Mouse (Mus musculus): ENCODE data around the gene Cldn18. TPM values are rescaled to one million over a fixed set of nuclear protein-coding genes. Genes with fewer than 3 reads are reported as not detected.

The Cldn18 gene
- total and polyA plus RNA-seq, 3 experiments = not detected

DNA sequence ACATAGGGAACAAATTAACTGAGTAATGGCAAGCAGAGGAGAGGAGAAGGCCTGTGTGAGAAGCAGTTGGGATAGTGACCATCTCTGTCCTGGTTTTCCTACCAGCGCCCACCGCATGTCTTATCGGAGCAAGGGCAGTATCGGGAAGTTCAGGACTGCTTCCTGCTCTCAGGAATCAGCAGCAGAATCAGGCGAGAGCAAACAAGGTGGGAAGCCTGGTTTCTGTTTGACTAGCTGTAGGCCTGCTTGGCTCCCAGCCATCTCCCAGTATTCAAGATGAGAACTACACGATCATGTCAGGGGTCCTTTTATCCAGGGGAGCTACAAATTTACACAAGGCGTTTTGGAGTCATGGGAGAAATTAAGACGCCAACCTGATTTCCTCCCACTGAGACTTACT is 8.2 kb upstream of the Cldn18 start:
- TF ChIP-seq CHD1 (IDR thresholded peaks at IDR 0.05; ENCODE audit: low read depth, low read length) = no peak
- TF ChIP-seq ZKSCAN1 (IDR thresholded peaks at IDR 0.05; ENCODE audit: low read depth, low read length) = no peak
- no peak for TF ChIP-seq ELF1 (IDR thresholded peaks at IDR 0.05; ENCODE audit: low read depth, low read length)
- Histone ChIP-seq H3K9ac (ENCODE audit: control insufficient read depth, low read depth, low read length, poor library complexity, severe bottlenecking) (no peak overlapping the region), H3K4me1 (ENCODE audit: control insufficient read depth in 1 of 2, insufficient read depth in 2 of 2, low read length in 2 of 2) (no peaks in the 10 kb centered on the region), H3K79me2 (ENCODE audit: control insufficient read depth, insufficient read depth, low read length, poor library complexity) (no peaks in the 10 kb centered on the region), H3K4me3 (ENCODE audit: control insufficient read depth in 1 of 2, insufficient read depth in 1 of 2, low read depth in 2 of 2, low read length in 2 of 2) (no peak overlapping the region), H3K27ac (ENCODE audit: control insufficient read depth, low read depth, low read length) (no peak overlapping the region), H3K27me3 (ENCODE audit: control insufficient read depth in 1 of 2, insufficient read depth in 2 of 2, low read length in 2 of 2) (no peaks in the 10 kb centered on the region), H3K9me3 (replicated peaks; ENCODE audit: insufficient read depth, low read length) (no peaks in the 10 kb centered on the region), H3K36me3 (ENCODE audit: control insufficient read depth in 1 of 2, insufficient read depth in 2 of 2, low read length in 2 of 2) (no peaks in the 10 kb centered on the region)
- DNase-seq (ENCODE audit: low read depth, low spot score) = no peak

DNA sequence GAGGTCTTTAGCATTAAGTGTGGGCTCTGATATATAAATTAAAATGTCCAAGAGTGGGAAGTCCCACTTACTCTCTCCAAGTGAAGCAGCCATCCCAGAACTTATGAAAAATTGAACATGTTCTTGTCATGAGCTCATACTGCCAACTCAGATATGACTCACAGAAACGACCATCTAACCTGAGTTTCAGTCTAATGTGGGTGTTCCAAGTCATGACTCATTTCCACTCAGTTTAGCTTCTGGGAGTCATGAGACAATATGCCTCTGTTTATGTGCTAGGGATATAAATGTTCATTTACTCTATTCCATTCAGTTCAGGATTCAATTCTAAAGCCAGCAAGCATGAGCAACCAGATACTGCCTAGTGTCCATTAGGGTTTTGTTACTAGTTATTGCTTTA is 2.9 kb upstream of the Cldn18 start:
- Histone ChIP-seq H3K79me2 (ENCODE audit: control insufficient read depth, insufficient read depth, low read length, poor library complexity) (no peaks in the 10 kb centered on the region), H3K4me3 (ENCODE audit: control insufficient read depth in 1 of 2, insufficient read depth in 1 of 2, low read depth in 2 of 2, low read length in 2 of 2) (no peak overlapping the region), H3K9ac (ENCODE audit: control insufficient read depth, low read depth, low read length, poor library complexity, severe bottlenecking) (no peak overlapping the region), H3K27me3 (ENCODE audit: control insufficient read depth in 1 of 2, insufficient read depth in 2 of 2, low read length in 2 of 2) (no peaks in the 10 kb centered on the region), H3K36me3 (ENCODE audit: control insufficient read depth in 1 of 2, insufficient read depth in 2 of 2, low read length in 2 of 2) (no peaks in the 10 kb centered on the region), H3K4me1 (ENCODE audit: control insufficient read depth in 1 of 2, insufficient read depth in 2 of 2, low read length in 2 of 2) (no peaks in the 10 kb centered on the region), H3K9me3 (replicated peaks; ENCODE audit: insufficient read depth, low read length) (no peaks in the 10 kb centered on the region), H3K27ac (ENCODE audit: control insufficient read depth, low read depth, low read length) (no peak overlapping the region)
- no peak for DNase-seq (ENCODE audit: low read depth, low spot score)
- TF ChIP-seq BHLHE40 (IDR thresholded peaks at IDR 0.05; ENCODE audit: borderline replicate concordance, low read depth, low read length) (no peak), MAX (IDR thresholded peaks at IDR 0.05; ENCODE audit: low read length) (no peak), E2F4 (IDR thresholded peaks at IDR 0.05; ENCODE audit: borderline replicate concordance, low read depth, low read length) (no peak)

DNA sequence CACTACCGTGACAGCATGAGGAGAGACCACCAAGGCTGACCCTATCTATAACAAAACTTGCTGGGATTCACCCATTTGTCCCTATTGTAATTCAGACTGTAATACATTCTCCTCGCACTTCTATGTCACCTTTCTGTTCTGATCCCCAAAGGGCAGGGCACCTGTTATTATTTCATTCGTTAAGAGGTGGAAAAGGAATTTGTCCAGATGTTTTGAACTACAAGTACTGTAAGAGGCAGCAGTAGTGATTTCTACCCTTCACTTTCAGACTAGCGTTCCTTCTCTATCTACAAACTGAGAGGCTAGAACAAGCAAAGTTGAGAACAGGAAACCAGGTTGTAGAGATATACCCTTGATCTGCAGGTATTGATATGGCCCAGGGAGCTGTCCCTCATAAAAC is 6.8 kb downstream of the Cldn18 start:
- no peaks in the 10 kb centered on the region for H3K36me3 ChIP-seq (ENCODE audit: control insufficient read depth in 1 of 2, insufficient read depth in 2 of 2, low read length in 2 of 2)
- H3K4me3 ChIP-seq (ENCODE audit: control insufficient read depth in 1 of 2, insufficient read depth in 1 of 2, low read depth in 2 of 2, low read length in 2 of 2) = no peak overlapping the region
- H3K79me2 ChIP-seq (ENCODE audit: control insufficient read depth, insufficient read depth, low read length, poor library complexity) = no peaks in the 10 kb centered on the region
- H3K27ac ChIP-seq (ENCODE audit: control insufficient read depth, low read depth, low read length) = no peak overlapping the region
- no peaks in the 10 kb centered on the region; a peak in 2 of 4 replicates for H3K27me3 ChIP-seq (ENCODE audit: control insufficient read depth in 1 of 2, insufficient read depth in 2 of 2, low read length in 2 of 2)
- TF ChIP-seq USF2 (IDR thresholded peaks at IDR 0.05; ENCODE audit: borderline replicate concordance in 1 of 2, insufficient read depth in 1 of 2, low read depth in 1 of 2, low read length in 2 of 2) (no peak), USF1 (IDR thresholded peaks at IDR 0.05; ENCODE audit: low read depth, low read length) (no peak), BHLHE40 (IDR thresholded peaks at IDR 0.05; ENCODE audit: borderline replicate concordance, low read depth, low read length) (no peak), GABPA (IDR thresholded peaks at IDR 0.05; ENCODE audit: low read depth, low read length) (no peak), MAZ (IDR thresholded peaks at IDR 0.05; ENCODE audit: low read depth, low read length) (no peak), CHD2 (IDR thresholded peaks at IDR 0.05; ENCODE audit: low read length) (no peak), ZC3H11A (IDR thresholded peaks at IDR 0.05; ENCODE audit: low read depth, low read length) (no peak), HCFC1 (IDR thresholded peaks at IDR 0.05; ENCODE audit: low read depth, low read length) (no peak), EP300 (IDR thresholded peaks at IDR 0.05; ENCODE audit: low read depth in 1 of 2, low read length in 2 of 2) (no peak), ETS1 (IDR thresholded peaks at IDR 0.05; ENCODE audit: low read depth, low read length) (no peak), ZMIZ1 (IDR thresholded peaks at IDR 0.05; ENCODE audit: low read depth, low read length) (no peak), RCOR1 (IDR thresholded peaks at IDR 0.05; ENCODE audit: low read depth, low read length) (no peak), TBP (IDR thresholded peaks at IDR 0.05; ENCODE audit: low read depth, low read length) (no peak), MEF2A (IDR thresholded peaks at IDR 0.05; ENCODE audit: extremely low read depth, insufficient replicate concordance, low read depth, low read length, poor library complexity, severe bottlenecking) (no peak)
- H3K9ac ChIP-seq (ENCODE audit: control insufficient read depth, low read depth, low read length, poor library complexity, severe bottlenecking) = no peak overlapping the region
- H3K4me1 ChIP-seq (ENCODE audit: control insufficient read depth in 1 of 2, insufficient read depth in 2 of 2, low read length in 2 of 2) = no peaks in the 10 kb centered on the region
- H3K9me3 ChIP-seq (replicated peaks; ENCODE audit: insufficient read depth, low read length) = no peaks in the 10 kb centered on the region
- DNase-seq (ENCODE audit: low read depth, low spot score) = no peak
